Mouse (Mus musculus) liver, embryonic 14.5 days (tissue): ENCODE results near the gene Megf11.

ENCODE experiments used
- CTCF ChIP-seq: IDR thresholded peaks from 2 replicates; pipeline ENCODE4 v1.5.1; 2016; ENCODE audit warnings: antibody characterized with exemption, low read depth, control low read depth
- EP300 ChIP-seq: IDR thresholded peaks from 2 replicates; pipeline ENCODE4 v1.6.1; 2016; ENCODE audit warnings: antibody characterized with exemption, low read depth

GRCm38 (mm10) chr9:64564315-64564767 is 178.9 kb downstream of the Megf11 start:
- TF ChIP-seq EP300 (no peak), CTCF (no peak)
